Mouse (Mus musculus) liver, embryonic 14.5 days (tissue): ENCODE data around the gene Nudt19. TPM values are rescaled to one million over a fixed set of nuclear protein-coding genes. Genes with fewer than 3 reads are reported as not detected.
"Not testable (repeated sequence)": the region's sequence is repeated elsewhere in the genome, so short reads cannot be mapped to it uniquely, and the experiment has no call there.

Source experiments
- ATAC-seq: fragments of 200-750 bp; cut with Nextera tagmentation; 2 replicates; pipeline ENCODE4 v1.8.0; 2017; ENCODE audit warnings: moderate number of reproducible peaks, mild to moderate bottlenecking, moderate library complexity; ENCODE audit not compliant: insufficient read depth
- DNase-seq, 3 experiments: peaks; one replicate each; pipeline ENCODE4 v3.0.0-alpha.2; 2012 to 2013; ENCODE audit warnings: low read depth in 3 of 3, low spot score in 3 of 3
- H3K27ac ChIP-seq: fragments of 300-500 bp; sonication (generic); 2 replicates; pipeline ENCODE4 v1.5.1; 2014; ENCODE audit warnings: moderate library complexity, mild to moderate bottlenecking, control low read depth, inconsistent platforms
- H3K27me3 ChIP-seq: fragments of 300-500 bp; sonication (generic); 2 replicates; pipeline ENCODE4 v1.6.1; 2014; ENCODE audit warnings: mild to moderate bottlenecking, low read length, moderate library complexity; ENCODE audit not compliant: control insufficient read depth, insufficient read depth
- H3K36me3 ChIP-seq: fragments of 300-500 bp; sonication (generic); replicated peaks from 2 replicates; pipeline ENCODE4 v1.6.1; 2014; ENCODE audit warnings: low read depth; ENCODE audit not compliant: control insufficient read depth, insufficient read depth
- H3K4me1 ChIP-seq, 2 experiments: fragments of 200-500 bp in 1 of 2; fragments of 300-500 bp in 1 of 2; sonication (generic) in 1 of 2; replicated peaks; 2 replicates each; pipeline ENCODE4 v1.6.1; 2012 to 2014; ENCODE audit warnings: antibody characterized with exemption in 1 of 2, inconsistent platforms in 1 of 2, low read length in 1 of 2; ENCODE audit not compliant: control insufficient read depth in 2 of 2, insufficient read depth in 2 of 2
- H3K4me2 ChIP-seq: fragments of 300-500 bp; sonication (generic); 2 replicates; pipeline ENCODE4 v1.6.1; 2014; ENCODE audit warnings: low read depth, mild to moderate bottlenecking, control low read depth, moderate library complexity
- H3K4me3 ChIP-seq, 2 experiments: fragments of 200-500 bp in 1 of 2; fragments of 300-500 bp in 1 of 2; sonication (generic) in 1 of 2; 2 replicates each; pipeline ENCODE4 v1.5.1; 2012 to 2014; ENCODE audit warnings: low read depth in 2 of 2, low read length in 2 of 2, mild to moderate bottlenecking in 2 of 2, control low read depth in 1 of 2, inconsistent platforms in 1 of 2, moderate library complexity in 1 of 2; ENCODE audit not compliant: insufficient read depth in 1 of 2
- H3K9ac ChIP-seq: fragments of 300-500 bp; sonication (generic); replicated peaks from 2 replicates; pipeline ENCODE4 v1.6.1; 2014; ENCODE audit warnings: mild to moderate bottlenecking, control low read depth, moderate library complexity
- H3K9me3 ChIP-seq: fragments of 300-500 bp; sonication (generic); 2 replicates; pipeline ENCODE4 v1.6.1; 2016; ENCODE audit warnings: low read length, mixed read lengths; ENCODE audit not compliant: control insufficient read depth
- CTCF ChIP-seq: IDR thresholded peaks from 2 replicates; pipeline ENCODE4 v1.5.1; 2016; ENCODE audit warnings: antibody characterized with exemption, low read depth, control low read depth
- EP300 ChIP-seq: IDR thresholded peaks from 2 replicates; pipeline ENCODE4 v1.6.1; 2016; ENCODE audit warnings: antibody characterized with exemption, low read depth
- WGBS: fragments of 180-500 bp; shearing (Covaris S2); extraction: QIAGEN DNeasy Blood & Tissue Kit; methylation state at CpG from one replicate; pipeline ENCODE4 v1.1.7; 2014; ENCODE audit not compliant: insufficient replicate concordance; 5-methylcytosine and 5-hydroxymethylcytosine counted together
- polyA plus RNA-seq, 2 experiments: library from polyadenylated mRNA; depleted of rRNA in 1 of 2; stranded (reverse) in 1 of 2; unstranded in 1 of 2; fragments of >200 nt; fragmentation: Nextera tagmentation in 1 of 2; extraction: Ambion mirVana in 1 of 2; gene quantifications; 2 replicates each; pipeline versions ENCODE4 v1.2.1 to v1.2.3; 2012 to 2014

The Nudt19 gene
- polyA plus RNA-seq, 2 experiments: 53.2 to 81.7 TPM

GRCm38 (mm10) chr7:35569724-35570123, 13.6 kb upstream of the Nudt19 start:
- H3K27ac ChIP-seq, H3K4me3 ChIP-seq, H3K36me3 ChIP-seq, H3K27me3 ChIP-seq, H3K4me2 ChIP-seq, H3K4me1 ChIP-seq, H3K9ac ChIP-seq, ATAC-seq, H3K9me3 ChIP-seq, DNase-seq: not testable (repeated sequence)
- peak; percentile 65 for TF ChIP-seq CTCF
- 61% methylated on average over 4 of the region's 4 CpGs for WGBS

GRCm38 (mm10) chr7:35565965-35566364, 9.9 kb upstream of the Nudt19 start:
- WGBS: 76% methylated on average over 13 of the region's 13 CpGs
- H3K36me3 ChIP-seq, DNase-seq, H3K27ac ChIP-seq, H3K4me3 ChIP-seq, ATAC-seq, H3K4me2 ChIP-seq, H3K27me3 ChIP-seq, H3K9ac ChIP-seq, H3K9me3 ChIP-seq: not testable (repeated sequence)
- peaks cover 12 to 19% of the 10 kb centered on the region in 2 experiments for H3K4me1 ChIP-seq

GRCm38 (mm10) chr7:35564872-35565271, 8.8 kb upstream of the Nudt19 start:
- ATAC-seq, DNase-seq, H3K4me3 ChIP-seq, H3K9me3 ChIP-seq, H3K4me2 ChIP-seq, H3K9ac ChIP-seq, H3K36me3 ChIP-seq, H3K27ac ChIP-seq, H3K27me3 ChIP-seq: not testable (repeated sequence)
- WGBS: 70% methylated on average over 10 of the region's 10 CpGs
- H3K4me1 ChIP-seq: peaks cover 22 to 30% of the 10 kb centered on the region in 2 experiments

DNA sequence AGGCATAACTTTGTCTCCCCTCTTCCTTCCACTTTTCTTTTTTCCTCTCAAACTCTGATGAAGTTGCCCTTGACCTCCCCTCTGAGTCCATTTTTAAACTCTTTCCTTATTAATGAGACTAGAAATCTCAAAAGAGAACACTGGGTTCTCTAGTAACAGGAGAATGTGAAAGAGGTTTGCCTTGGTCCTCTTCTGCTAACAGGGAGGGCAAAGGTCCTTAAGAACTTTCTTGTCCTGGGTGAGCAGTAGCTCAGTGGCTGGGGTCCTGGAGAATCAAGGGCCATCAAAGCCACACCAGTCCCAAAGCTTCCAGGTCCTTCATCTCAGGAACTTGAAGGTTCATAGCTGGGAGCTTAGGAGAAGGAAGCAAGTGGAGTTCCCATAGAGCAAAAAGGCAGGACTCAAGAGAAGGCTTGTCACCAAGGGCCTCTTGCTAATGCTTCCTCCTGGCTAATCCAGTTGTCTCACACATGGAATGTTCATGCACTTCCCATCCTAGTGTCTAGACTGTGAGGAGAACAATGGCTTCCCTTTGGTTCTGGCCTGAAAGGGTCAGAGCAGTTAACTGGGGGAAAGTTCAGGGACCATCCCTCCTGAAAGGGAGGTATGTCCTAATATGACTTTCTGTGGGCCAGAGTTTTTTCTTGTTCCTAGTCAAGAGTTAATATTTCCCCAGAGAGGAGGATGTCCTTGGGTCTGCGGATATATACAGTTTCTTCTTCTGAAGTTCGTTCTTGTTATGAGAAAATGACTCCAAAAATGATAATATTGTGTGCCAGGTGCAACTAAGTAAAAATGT, 8.2 kb upstream of the Nudt19 start:
- Histone ChIP-seq H3K9ac (no peak overlapping the region), H3K36me3 (no peaks in the 10 kb centered on the region), H3K27ac (no peak overlapping the region), H3K4me2 (no peak overlapping the region), H3K4me3 (no peak overlapping the region), H3K4me1 (peaks cover 26 to 35% of the 10 kb centered on the region in 2 experiments), H3K27me3 (no peaks in the 10 kb centered on the region), H3K9me3 (no peaks in the 10 kb centered on the region)
- WGBS: 74% methylated on average over 2 of the region's 2 CpGs
- DNase-seq (no peak), ATAC-seq (no peak)
- TF ChIP-seq CTCF (no peak), EP300 (no peak)

GRCm38 (mm10) chr7:35563071-35563470, 7.0 kb upstream of the Nudt19 start:
- 65% methylated on average over 11 of the region's 11 CpGs for WGBS
- H3K27me3 ChIP-seq: no peaks in the 10 kb centered on the region
- H3K4me3 ChIP-seq: no peak overlapping the region
- no peak overlapping the region for H3K9ac ChIP-seq
- ATAC-seq (no peak), DNase-seq (no peak)
- peaks cover 38 to 47% of the 10 kb centered on the region in 2 experiments for H3K4me1 ChIP-seq
- no peak for TF ChIP-seq CTCF
- no peak for TF ChIP-seq EP300
- H3K27ac ChIP-seq: no peak overlapping the region
- H3K36me3 ChIP-seq: no peaks in the 10 kb centered on the region
- H3K9me3 ChIP-seq: no peaks in the 10 kb centered on the region
- H3K4me2 ChIP-seq: no peak overlapping the region
